Comparison of ENCODE assay signal across 24 mouse cellular contexts in genomic region chr9:29562419-29563071, GRCm38 (mm10).
DNase-seq lines count a peak whose midpoint lies in the region; ATAC-seq and TF ChIP-seq lines count a peak whose summit lies in the region.
"Had no signal": no experiment of that assay in that cellular context is flagged by ENCODE, and none has a peak within 500 bp of the region (broad histone marks: within the 10 kb centered on the region; RNA-seq: fewer than 3 reads in every experiment).

No protein-coding gene starts in this region.

- no peak overlapping the region for H3K4me2 ChIP-seq in forebrain, postnatal 0 days (ENCODE audit: low read depth)
- H3K4me2 ChIP-seq in forebrain, embryonic 15.5 days (replicated peaks) = no peak overlapping the region
- H3K4me2 ChIP-seq: heart, embryonic 15.5 days; hindbrain, embryonic 15.5 days; intestine, embryonic 15.5 days; kidney, embryonic 15.5 days; limb, embryonic 15.5 days; midbrain, embryonic 12.5 days; neural tube, embryonic 12.5 days had no signal

- 75% methylated on average over 5 of the region's 5 CpGs for WGBS in forebrain, postnatal 0 days
- WGBS in forebrain, embryonic 15.5 days = 82% methylated on average over 5 of the region's 5 CpGs

- intact Hi-C loops in left cerebral cortex, adult 2 months (cut with DNase I) = loop anchor here (1.0 to 2.0 kb wide), 2 partner anchors 30 to 90 kb away; no protein-coding TSS in a partner anchor
- intact Hi-C loops in left cerebral cortex, postnatal 36 days (cut with DNase I) = no loop called here

- ATAC-seq in forebrain, postnatal 0 days = peak; percentile 69
- no peak for ATAC-seq in forebrain, embryonic 15.5 days (replicated peaks)
- ATAC-seq: intestine, embryonic 15.5 days; liver, postnatal 0 days had no signal

- no peaks in the 10 kb centered on the region for H3K4me1 ChIP-seq in forebrain, postnatal 0 days (ENCODE audit: insufficient read depth)
- H3K4me1 ChIP-seq in forebrain, embryonic 15.5 days = no peaks in the 10 kb centered on the region
- H3K4me1 ChIP-seq: heart, embryonic 15.5 days; intestine, embryonic 15.5 days; limb, embryonic 15.5 days had no signal

- no peak for TF ChIP-seq CTCF in forebrain, postnatal 0 days (IDR thresholded peaks at IDR 0.05; ENCODE audit: low read depth)
- TF ChIP-seq CTCF in left cerebral cortex, adult 2 months (IDR thresholded peaks at IDR 0.05) = no peak

- no peaks in the 10 kb centered on the region for H3K27me3 ChIP-seq in forebrain, postnatal 0 days (ENCODE audit: insufficient read depth, low read length)
- H3K27me3 ChIP-seq in forebrain, embryonic 15.5 days = no peaks in the 10 kb centered on the region
- H3K27me3 ChIP-seq: CH12.LX; heart, embryonic 15.5 days; hindbrain, embryonic 15.5 days; intestine, embryonic 15.5 days; kidney, embryonic 15.5 days; limb, embryonic 15.5 days; midbrain, embryonic 12.5 days; neural tube, embryonic 12.5 days had no signal

- no peaks in the 10 kb centered on the region for H3K9me3 ChIP-seq in forebrain, postnatal 0 days (ENCODE audit: low read length)
- H3K9me3 ChIP-seq in forebrain, embryonic 15.5 days = no peaks in the 10 kb centered on the region
- H3K9me3 ChIP-seq: heart, embryonic 15.5 days; hindbrain, embryonic 15.5 days; intestine, embryonic 15.5 days; kidney, embryonic 15.5 days; limb, embryonic 15.5 days; midbrain, embryonic 12.5 days; neural tube, embryonic 12.5 days had no signal

- peak; percentile 50 for DNase-seq in forebrain, postnatal 0 days
- DNase-seq in left cerebral cortex, adult 2 months (ENCODE audit: extremely low spot score in 1 of 2, low spot score in 2 of 2) = no peak
- DNase-seq in left cerebral cortex, postnatal 36 days (ENCODE audit: low spot score in 2 of 2) = no peak
- DNase-seq in cerebellum, adult 11-12 months = peak; percentile 62
- DNase-seq in left cerebral cortex, adult 9 months (ENCODE audit: low spot score in 2 of 2) = peak; percentile 45 to 59
- DNase-seq in embryo, embryonic 10.5 days (ENCODE audit: low spot score) = no peak
- DNase-seq in thymus, postnatal 0 days (ENCODE audit: low spot score) = no peak
- DNase-seq: adrenal gland, postnatal 14 days; gastrocnemius, postnatal 25 days; heart, adult 2 months; heart, postnatal 4 days; kidney, postnatal 4 days; liver, postnatal 0 days; lung, postnatal 10 days; thymus, postnatal 14 days had no signal

- no peaks in the 10 kb centered on the region for H3K36me3 ChIP-seq in forebrain, postnatal 0 days (ENCODE audit: insufficient read depth)
- no peaks in the 10 kb centered on the region for H3K36me3 ChIP-seq in forebrain, embryonic 15.5 days
- H3K36me3 ChIP-seq: heart, embryonic 15.5 days; hindbrain, embryonic 15.5 days; intestine, embryonic 15.5 days; kidney, embryonic 15.5 days; limb, embryonic 15.5 days; midbrain, embryonic 12.5 days; neural tube, embryonic 12.5 days had no signal

- H3K27ac ChIP-seq in forebrain, postnatal 0 days (ENCODE audit: low read depth, low read length) = no peak overlapping the region
- H3K27ac ChIP-seq in forebrain, embryonic 15.5 days (replicated peaks) = no peak overlapping the region
- peak overlapping the region; percentile 72 for H3K27ac ChIP-seq in left cerebral cortex, adult 2 months
- H3K27ac ChIP-seq: heart, adult 2 months; heart, embryonic 15.5 days; hindbrain, embryonic 15.5 days; intestine, embryonic 15.5 days; kidney, embryonic 15.5 days; limb, embryonic 15.5 days; midbrain, embryonic 12.5 days; neural tube, embryonic 12.5 days had no signal

- H3K4me3 ChIP-seq in forebrain, postnatal 0 days (ENCODE audit: low read depth, low read length) = no peak overlapping the region
- no peak overlapping the region for H3K4me3 ChIP-seq in forebrain, embryonic 15.5 days
- H3K4me3 ChIP-seq in left cerebral cortex, adult 2 months = no peak overlapping the region
- H3K4me3 ChIP-seq: heart, adult 2 months; heart, embryonic 15.5 days; hindbrain, embryonic 15.5 days; intestine, embryonic 15.5 days; kidney, embryonic 15.5 days; limb, embryonic 15.5 days; midbrain, embryonic 12.5 days; neural tube, embryonic 12.5 days had no signal

- H3K9ac ChIP-seq in forebrain, postnatal 0 days = no peak overlapping the region
- H3K9ac ChIP-seq in forebrain, embryonic 15.5 days (replicated peaks) = no peak overlapping the region
- H3K9ac ChIP-seq: heart, embryonic 15.5 days; hindbrain, embryonic 15.5 days; intestine, embryonic 15.5 days; kidney, embryonic 15.5 days; limb, embryonic 15.5 days; liver, postnatal 0 days; midbrain, embryonic 12.5 days; neural tube, embryonic 12.5 days had no signal

Comparison
In these comparisons a context has a peak if more than half of its experiments do, and no peak if none do; other contexts are left out.
1. DNase-seq: peak in forebrain, postnatal 0 days (single experiment), cerebellum, adult 11-12 months (single experiment) and left cerebral cortex, adult 9 months (2 of 2); none in left cerebral cortex, adult 2 months (0 of 2), left cerebral cortex, postnatal 36 days (0 of 2), embryo, embryonic 10.5 days (single experiment) and thymus, postnatal 0 days (single experiment).